Mouse (Mus musculus) erythroblast, adult 5-6 weeks (primary cell): ENCODE results near the gene Svs3a. TPM values are rescaled to one million over a fixed set of nuclear protein-coding genes. Genes with fewer than 3 reads are reported as not detected.
"Not testable (repeated sequence)": the region's sequence is repeated elsewhere in the genome, so short reads cannot be mapped to it uniquely, and the experiment has no call there.

Experiments
- ATAC-seq: replicated peaks from 2 replicates; pipeline ENCODE4 v1.8.0; 2016; ENCODE audit warnings: moderate number of reproducible peaks, mild to moderate bottlenecking, moderate TSS enrichment, inconsistent platforms; ENCODE audit not compliant: poor library complexity, low FRiP score, severe bottlenecking
- total RNA-seq, 2 experiments: library from RNA; stranded (forward) in 1 of 2; stranded (reverse) in 1 of 2; fragments of 150-400 nt in 1 of 2; fragments of 200-764, 138-1000 nt in 1 of 2; gene quantifications; 2 replicates each; pipeline versions ENCODE4 v1.2.3 to v1.2.4; 2015 to 2017; ENCODE audit warnings: low replicate concordance in 2 of 2

The Svs3a gene
- total RNA-seq (2015; ENCODE audit: low replicate concordance) (not detected in 2 replicates), total RNA-seq (2017; ENCODE audit: low replicate concordance) (not detected in 2 replicates)

DNA sequence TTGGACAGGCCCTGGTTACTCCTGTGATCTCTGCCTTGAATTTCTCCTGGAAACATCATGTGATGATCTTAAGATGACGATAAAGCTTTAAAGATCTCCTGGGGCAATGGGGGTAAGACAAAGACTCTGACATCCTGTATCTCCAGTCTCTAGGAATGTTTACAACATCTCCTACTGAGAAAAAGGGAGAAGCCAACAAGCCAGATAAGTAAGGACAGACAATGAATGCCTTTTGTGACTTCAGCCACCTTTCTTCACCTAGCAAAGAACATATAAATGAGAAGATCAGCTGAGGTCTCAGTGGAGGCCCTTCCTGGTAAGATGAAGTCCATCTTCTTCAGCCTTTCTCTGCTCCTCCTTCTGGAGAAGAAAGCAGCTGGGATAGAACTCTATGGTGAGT lies at the start of gene Svs3a:
Gene Svs3a, plus strand, starts transcription at position 301 of the 400 bp plus-strand sequence.
- not testable (repeated sequence) for ATAC-seq

DNA sequence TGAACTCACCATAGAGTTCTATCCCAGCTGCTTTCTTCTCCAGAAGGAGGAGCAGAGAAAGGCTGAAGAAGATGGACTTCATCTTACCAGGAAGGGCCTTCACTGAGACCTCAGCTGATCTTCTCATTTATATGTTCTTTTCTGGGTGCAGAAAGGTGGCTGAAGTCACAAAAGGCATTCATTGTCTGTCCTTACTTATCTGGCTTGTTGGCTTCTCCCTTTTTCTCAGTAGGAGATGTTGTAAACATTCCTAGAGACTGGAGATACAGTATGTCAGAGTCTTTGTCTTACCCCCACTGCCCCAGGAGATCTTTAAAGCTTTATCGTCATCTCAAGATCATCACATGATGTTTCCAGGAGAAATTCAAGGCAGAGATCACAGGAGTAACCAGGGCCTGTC lies 32.5 kb upstream of the Svs3a start, which contains the start of gene Svs3b:
Gene Svs3b, minus strand, starts transcription at position 101 of the 400 bp plus-strand sequence.
- ATAC-seq: not testable (repeated sequence)

DNA sequence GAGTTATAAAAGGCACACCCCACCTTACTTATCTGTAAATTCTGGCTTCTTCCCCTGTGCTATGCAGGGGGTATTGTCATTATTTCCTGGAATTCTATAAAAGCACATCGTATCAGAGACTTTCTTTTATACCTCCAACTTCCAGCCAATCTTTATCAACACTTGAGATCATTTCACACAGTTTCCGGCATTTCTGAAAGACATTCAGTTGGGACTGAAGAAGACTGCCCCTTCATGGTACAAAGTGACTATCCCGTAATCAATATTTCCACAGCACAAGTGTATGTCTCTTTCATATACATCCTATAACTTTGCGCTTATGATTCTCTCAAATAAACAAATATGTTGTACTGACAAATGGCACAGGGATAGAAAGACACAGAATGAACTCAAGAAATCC lies 10.7 kb upstream of the Svs3a start, which contains the start of gene Svs4:
Gene Svs4, minus strand, starts transcription at position 101 of the 400 bp plus-strand sequence.
- no peak for ATAC-seq

DNA sequence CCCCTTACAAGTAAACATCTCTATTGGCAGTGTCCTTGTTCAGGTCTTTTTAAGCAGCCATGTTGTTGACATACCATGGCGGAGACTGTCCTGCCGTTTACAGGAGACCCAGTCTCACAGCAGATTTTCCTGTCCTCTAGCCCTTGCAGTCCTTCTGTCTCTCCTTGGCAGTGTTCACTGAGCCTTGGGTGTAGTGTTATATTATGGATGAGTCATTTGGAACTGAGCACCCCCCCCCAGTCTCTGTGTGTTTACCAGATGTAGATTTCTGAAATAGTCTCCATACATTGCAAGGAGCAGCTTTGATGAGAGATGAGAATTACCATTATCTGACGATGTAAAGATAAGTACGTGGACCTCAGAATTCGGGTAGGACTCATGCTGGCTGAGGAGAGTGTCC lies 23.5 kb downstream of the Svs3a start:
- no peak for ATAC-seq

DNA sequence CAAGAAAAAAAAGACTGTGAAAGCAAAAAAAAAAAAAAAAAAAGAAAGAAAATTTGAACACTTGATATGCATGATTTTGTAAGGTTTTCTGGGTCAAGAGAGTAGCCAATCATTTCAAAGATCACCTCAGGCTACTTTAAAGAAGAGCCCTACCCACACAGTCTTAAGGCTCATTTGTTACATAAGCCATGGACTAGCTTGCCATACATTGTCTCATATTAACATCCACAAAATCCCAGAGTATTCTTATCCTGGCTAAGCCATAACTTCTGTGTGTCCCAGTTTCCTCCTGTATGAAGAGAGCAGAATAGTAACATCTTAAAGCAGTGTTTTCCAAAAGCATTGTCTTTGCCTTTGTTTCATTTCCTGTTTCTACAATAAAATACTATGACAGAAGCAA lies 26.4 kb downstream of the Svs3a start:
- not testable (repeated sequence) for ATAC-seq

DNA sequence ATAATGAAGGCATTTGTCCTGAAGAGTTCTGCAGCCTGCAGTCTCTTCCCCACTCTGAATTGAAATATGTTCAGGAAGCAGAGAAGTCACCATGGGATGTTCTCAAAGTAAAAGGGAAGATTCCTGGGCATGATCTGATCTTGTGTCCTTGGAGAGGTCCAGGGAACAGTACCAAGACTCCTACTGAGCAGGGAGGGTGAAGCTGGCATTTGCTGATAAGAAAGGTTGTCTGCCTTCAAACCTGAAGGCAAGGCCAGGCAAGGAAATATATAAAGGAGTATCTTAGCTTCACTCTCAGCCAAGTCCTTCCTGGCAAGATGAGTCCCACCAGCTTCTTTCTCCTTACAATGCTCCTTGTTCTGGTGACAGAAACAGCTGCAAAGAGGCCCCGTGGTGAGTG lies 27.4 kb downstream of the Svs3a start, which contains the start of gene Svs6:
Gene Svs6, plus strand, starts transcription at position 301 of the 400 bp plus-strand sequence.
- not testable (repeated sequence) for ATAC-seq

DNA sequence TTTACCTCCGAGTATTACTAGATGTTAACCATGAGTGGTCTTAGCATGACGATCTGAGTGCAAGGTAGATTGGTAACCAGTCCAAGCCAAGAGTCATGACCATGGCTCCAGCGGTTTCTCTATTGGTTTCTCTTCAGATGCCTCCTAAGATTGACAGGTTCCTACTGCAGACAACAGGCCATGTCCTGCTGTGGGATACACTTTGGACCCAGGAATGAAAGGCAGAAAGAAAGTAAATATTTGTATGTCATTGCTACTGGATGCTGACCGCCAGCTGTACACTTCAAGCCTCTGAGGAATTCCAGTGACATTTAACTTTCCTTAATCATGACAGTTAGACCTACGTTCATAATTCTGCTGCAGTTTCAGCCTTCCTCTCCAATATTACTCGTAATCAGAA lies 31.9 kb downstream of the Svs3a start:
- no peak for ATAC-seq

DNA sequence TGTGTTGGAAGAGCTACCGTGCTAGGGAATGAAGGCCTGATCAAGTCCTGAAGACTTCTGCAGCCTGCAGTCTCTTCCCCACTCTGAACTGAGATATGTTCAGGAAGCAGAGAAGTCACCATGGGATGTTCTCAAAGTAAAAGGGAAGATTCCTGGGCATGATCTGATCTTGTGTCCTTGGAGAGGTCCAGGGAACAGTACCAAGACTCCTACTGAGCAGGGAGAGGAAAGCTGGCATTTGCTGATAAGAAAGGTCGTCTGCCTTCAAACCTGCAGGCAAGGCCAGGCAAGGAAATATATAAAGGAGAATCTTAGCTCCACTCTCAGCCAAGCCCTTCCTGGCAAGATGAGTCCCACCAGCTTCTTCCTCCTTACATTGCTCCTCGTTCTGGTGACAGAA lies 43.4 kb downstream of the Svs3a start, which contains the start of gene Svs5:
Gene Svs5, plus strand, starts transcription at position 301 of the 400 bp plus-strand sequence.
- not testable (repeated sequence) for ATAC-seq

Other genes starting within 250 kb of the Svs3a start
- gene Stk4, start 218.9 kb upstream of the Svs3a start, total RNA-seq (2015; ENCODE audit: low replicate concordance): 47.9 and 74.0 TPM in 2 replicates
- 52.4 and 55.6 TPM in 2 replicates for gene Stk4, start 218.9 kb upstream of the Svs3a start, total RNA-seq (2017; ENCODE audit: low replicate concordance)
- gene Tomm34, start 218.1 kb upstream of the Svs3a start, total RNA-seq (2015; ENCODE audit: low replicate concordance): 11.5 and 16.7 TPM in 2 replicates
- gene Tomm34, start 218.1 kb upstream of the Svs3a start, total RNA-seq (2017; ENCODE audit: low replicate concordance): 9.8 and 17.5 TPM in 2 replicates
- gene Kcns1, start 118.2 kb upstream of the Svs3a start, total RNA-seq (2015; ENCODE audit: low replicate concordance): not detected in 2 replicates
- not detected in 2 replicates for gene Kcns1, start 118.2 kb upstream of the Svs3a start, total RNA-seq (2017; ENCODE audit: low replicate concordance)
- gene Wfdc5, start 106.5 kb upstream of the Svs3a start, total RNA-seq (2015; ENCODE audit: low replicate concordance): not detected in 2 replicates
- not detected in 2 replicates for gene Wfdc5, start 106.5 kb upstream of the Svs3a start, total RNA-seq (2017; ENCODE audit: low replicate concordance)
- gene Wfdc12, start 98.7 kb upstream of the Svs3a start, total RNA-seq (2015; ENCODE audit: low replicate concordance): not detected in 2 replicates
- gene Wfdc12, start 98.7 kb upstream of the Svs3a start, total RNA-seq (2017; ENCODE audit: low replicate concordance): not detected in 2 replicates
- gene Wfdc15a, start 89.1 kb upstream of the Svs3a start, total RNA-seq (2015; ENCODE audit: low replicate concordance): not detected in 2 replicates
- not detected in 2 replicates for gene Wfdc15a, start 89.1 kb upstream of the Svs3a start, total RNA-seq (2017; ENCODE audit: low replicate concordance)
- gene Wfdc15b, start 67.6 kb upstream of the Svs3a start, total RNA-seq (2015; ENCODE audit: low replicate concordance): not detected in 2 replicates
- gene Wfdc15b, start 67.6 kb upstream of the Svs3a start, total RNA-seq (2017; ENCODE audit: low replicate concordance): not detected in 2 replicates
- gene Svs2, start 50.8 kb upstream of the Svs3a start, total RNA-seq (2015; ENCODE audit: low replicate concordance): not detected in 2 replicates
- gene Svs2, start 50.8 kb upstream of the Svs3a start, total RNA-seq (2017; ENCODE audit: low replicate concordance): not detected in 2 replicates
- gene Svs3b, start 32.6 kb upstream of the Svs3a start, total RNA-seq (2015; ENCODE audit: low replicate concordance): not detected in 2 replicates
- gene Svs3b, start 32.6 kb upstream of the Svs3a start, total RNA-seq (2017; ENCODE audit: low replicate concordance): not detected in 2 replicates
- gene Svs4, start 10.8 kb upstream of the Svs3a start, total RNA-seq (2015; ENCODE audit: low replicate concordance): not detected in 2 replicates
- gene Svs4, start 10.8 kb upstream of the Svs3a start, total RNA-seq (2017; ENCODE audit: low replicate concordance): not detected in 2 replicates
- gene Svs6, start 27.5 kb downstream of the Svs3a start, total RNA-seq (2015; ENCODE audit: low replicate concordance): not detected in 2 replicates
- not detected in 2 replicates for gene Svs6, start 27.5 kb downstream of the Svs3a start, total RNA-seq (2017; ENCODE audit: low replicate concordance)
- gene Svs5, start 43.5 kb downstream of the Svs3a start, total RNA-seq (2015; ENCODE audit: low replicate concordance): not detected in 2 replicates
- not detected in 2 replicates for gene Svs5, start 43.5 kb downstream of the Svs3a start, total RNA-seq (2017; ENCODE audit: low replicate concordance)
- gene Slpi, start 99.8 kb downstream of the Svs3a start, total RNA-seq (2015; ENCODE audit: low replicate concordance): 78.0 and 99.7 TPM in 2 replicates
- gene Slpi, start 99.8 kb downstream of the Svs3a start, total RNA-seq (2017; ENCODE audit: low replicate concordance): 6.9 and 12.7 TPM in 2 replicates
- gene Rbpjl, start 113.9 kb downstream of the Svs3a start, total RNA-seq (2015; ENCODE audit: low replicate concordance): not detected in 2 replicates
- not detected in 2 replicates for gene Rbpjl, start 113.9 kb downstream of the Svs3a start, total RNA-seq (2017; ENCODE audit: low replicate concordance)
- gene Matn4, start 115.9 kb downstream of the Svs3a start, total RNA-seq (2015; ENCODE audit: low replicate concordance): not detected in 2 replicates
- not detected in 2 replicates for gene Matn4, start 115.9 kb downstream of the Svs3a start, total RNA-seq (2017; ENCODE audit: low replicate concordance)
- 0.38 and 0.42 TPM in 2 replicates for gene Sdc4, start 154.6 kb downstream of the Svs3a start, total RNA-seq (2015; ENCODE audit: low replicate concordance)
- gene Sdc4, start 154.6 kb downstream of the Svs3a start, total RNA-seq (2017; ENCODE audit: low replicate concordance): 0.09 and 0.98 TPM in 2 replicates
- 7.1 and 9.8 TPM in 2 replicates for gene Sys1, start 167.7 kb downstream of the Svs3a start, total RNA-seq (2015; ENCODE audit: low replicate concordance)
- gene Sys1, start 167.7 kb downstream of the Svs3a start, total RNA-seq (2017; ENCODE audit: low replicate concordance): 3.7 and 17.0 TPM in 2 replicates
- not detected in 2 replicates for gene Gm20458, start 171.7 kb downstream of the Svs3a start, total RNA-seq (2015; ENCODE audit: low replicate concordance)
- not detected in 2 replicates for gene Gm20458, start 171.7 kb downstream of the Svs3a start, total RNA-seq (2017; ENCODE audit: low replicate concordance)
- not detected in 2 replicates for gene Trp53tg5, start 184.5 kb downstream of the Svs3a start, total RNA-seq (2015; ENCODE audit: low replicate concordance)
- gene Trp53tg5, start 184.5 kb downstream of the Svs3a start, total RNA-seq (2017; ENCODE audit: low replicate concordance): not detected in 2 replicates
- 2.1 TPM in 1 of 2 replicates, not detected in the other for gene Dbndd2, start 196.8 kb downstream of the Svs3a start, total RNA-seq (2015; ENCODE audit: low replicate concordance)
- gene Dbndd2, start 196.8 kb downstream of the Svs3a start, total RNA-seq (2017; ENCODE audit: low replicate concordance): 0.84 and 3.9 TPM in 2 replicates
- 13.6 and 17.1 TPM in 2 replicates for gene Pigt, start 208.3 kb downstream of the Svs3a start, total RNA-seq (2015; ENCODE audit: low replicate concordance)
- gene Pigt, start 208.3 kb downstream of the Svs3a start, total RNA-seq (2017; ENCODE audit: low replicate concordance): 7.0 and 8.6 TPM in 2 replicates